Mouse (Mus musculus): ENCODE measurements at regions not wholly inside any gene's neighbourhood (a gene's known extent, or its start where the extent isn't known, plus 50 kb on each side); places are given as distances from the start of the nearest gene placed in this dataset.

GRCm38 (mm10) chr12:71431116-71431515 lies 121.4 kb downstream of the Dact1 start:
- TF ChIP-seq CTCF (IDR thresholded peaks at IDR 0.05; ENCODE audit: low read depth, low read length) (no peak), GATA2 (IDR thresholded peaks at IDR 0.05; ENCODE audit: borderline replicate concordance, low read depth, low read length) (no peak)
